Mouse (Mus musculus) WW6 (cell line): ENCODE measurements around the gene Paqr6.
"Not testable (repeated sequence)": the region's sequence is repeated elsewhere in the genome, so short reads cannot be mapped to it uniquely, and the experiment has no call there.

Experiments used
- DNase-seq: peaks from one replicate; pipeline ENCODE4 v3.0.0-alpha.2; 2013; ENCODE audit warnings: low read depth, low spot score

The Paqr6 gene

GRCm38 (mm10) chr3:88365705-88366361 lies 1.4 kb downstream of the Paqr6 start:
- DNase-seq = no peak

- not testable (repeated sequence) for DNase-seq
These were observed 2.5 kb downstream of the Paqr6 start for GRCm38 (mm10) chr3:88366830-88367428.

- DNase-seq = not testable (repeated sequence)
These were observed 3.1 kb downstream of the Paqr6 start for GRCm38 (mm10) chr3:88367517-88367916.

- not testable (repeated sequence) for DNase-seq
These were observed 4.1 kb downstream of the Paqr6 start for GRCm38 (mm10) chr3:88368511-88368910.

GRCm38 (mm10) chr3:88372643-88373042 lies 8.3 kb downstream of the Paqr6 start, which contains the start of gene Bglap3:
Gene Bglap3, minus strand, starts transcription at chr3:88372743.
- DNase-seq = not testable (repeated sequence)

GRCm38 (mm10) chr3:88375750-88376626 lies 11.6 kb downstream of the Paqr6 start:
- not testable (repeated sequence) for DNase-seq

GRCm38 (mm10) chr3:88376644-88377043 lies 12.3 kb downstream of the Paqr6 start:
- DNase-seq = not testable (repeated sequence)

- DNase-seq = not testable (repeated sequence)
These were observed 14.2 kb downstream of the Paqr6 start, which contains the start of gene Bglap2 for GRCm38 (mm10) chr3:88378599-88378998. Gene Bglap2, minus strand, starts transcription at chr3:88378699.

GRCm38 (mm10) chr3:88381389-88382315 lies 17.3 kb downstream of the Paqr6 start:
- DNase-seq = not testable (repeated sequence)

GRCm38 (mm10) chr3:88382383-88382782 lies 18.0 kb downstream of the Paqr6 start:
- not testable (repeated sequence) for DNase-seq

GRCm38 (mm10) chr3:88384364-88384763 lies 20.0 kb downstream of the Paqr6 start, which contains the start of gene Bglap:
Gene Bglap, minus strand, starts transcription at chr3:88384464.
- DNase-seq = no peak

- no peak for DNase-seq
These were observed 29.5 kb downstream of the Paqr6 start for GRCm38 (mm10) chr3:88393776-88394375.

- no peak for DNase-seq
These were observed 30.9 kb downstream of the Paqr6 start for GRCm38 (mm10) chr3:88395288-88395687.

- DNase-seq = no peak
These were observed 31.4 kb downstream of the Paqr6 start for GRCm38 (mm10) chr3:88395742-88396141.

- no peak for DNase-seq
These were observed 34.3 kb downstream of the Paqr6 start for GRCm38 (mm10) chr3:88398666-88399065.

- no peak for DNase-seq
These were observed 39.3 kb downstream of the Paqr6 start for GRCm38 (mm10) chr3:88403522-88404230.

GRCm38 (mm10) chr3:88407090-88407489 lies 42.7 kb downstream of the Paqr6 start:
- peak; percentile 36 for DNase-seq

GRCm38 (mm10) chr3:88407529-88407928 lies 43.1 kb downstream of the Paqr6 start:
- no peak for DNase-seq

GRCm38 (mm10) chr3:88408953-88409352 lies 44.6 kb downstream of the Paqr6 start:
- no peak for DNase-seq
